Mouse (Mus musculus) heart, postnatal 36 days (tissue): ENCODE measurements around the gene Galntl6. TPM values are rescaled to one million over a fixed set of nuclear protein-coding genes. Genes with fewer than 3 reads are reported as not detected.
A peak's percentile ranks its signal among the peaks of the same experiment; 100 is the strongest.

Experiments
- DNase-seq, 2 experiments: peaks; one replicate each; pipeline ENCODE4 v3.0.0; 2021 to 2022
- intact Hi-C: fragments of 180-260 bp; cut with DNase I; formaldehyde crosslinking; loops from one replicate; pipeline ENCODE4 v1.15.1; 2025
- total RNA-seq, 2 experiments: library from RNA; stranded (reverse); gene quantifications; 2 replicates each; pipeline ENCODE4 v1.2.3; 2021

Gene Galntl6
- total RNA-seq, 2 experiments from 2014 or later, result not detected

DNA sequence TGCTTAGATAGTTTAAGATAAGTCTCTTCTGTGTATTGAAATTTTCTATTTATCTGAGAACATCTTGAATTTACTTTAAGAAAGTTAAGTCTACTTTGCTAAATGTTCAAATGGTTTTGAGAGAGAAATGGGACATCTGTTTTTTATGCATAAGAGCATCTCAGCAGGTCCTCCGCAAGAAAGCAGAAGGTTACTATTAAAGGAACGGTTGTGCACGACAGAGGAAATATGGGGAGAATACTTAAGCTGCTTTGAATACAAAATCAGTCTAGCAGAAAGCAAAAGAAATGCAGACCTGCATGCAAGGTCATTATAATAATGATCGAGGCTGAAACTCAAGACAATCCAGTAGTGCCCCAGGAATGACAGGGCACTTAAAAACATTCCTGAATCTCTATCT is 621.0 kb downstream of the Galntl6 start:
- DNase-seq, result no peak
- intact Hi-C loops, result no loop called here

DNA sequence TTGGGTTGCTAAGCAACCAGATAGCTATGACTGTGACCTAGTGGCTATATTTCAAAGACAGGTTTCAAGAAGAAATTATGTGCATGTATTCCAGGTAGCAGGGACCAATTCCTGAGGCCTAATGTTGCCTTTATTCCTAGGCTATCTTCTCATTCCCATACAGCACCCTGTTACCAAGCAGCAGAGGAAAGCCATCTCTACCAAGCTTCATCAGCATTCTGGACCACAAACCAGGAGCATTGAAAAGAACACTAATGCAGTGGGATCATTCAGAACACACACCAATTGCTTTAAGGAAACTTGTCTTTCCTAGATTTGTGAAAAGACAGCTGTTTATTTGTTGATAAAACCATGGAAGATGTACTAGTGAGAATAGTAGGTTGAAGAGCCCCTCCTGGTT is 622.4 kb downstream of the Galntl6 start:
- no peak for DNase-seq
- intact Hi-C loops, result no loop called here

DNA sequence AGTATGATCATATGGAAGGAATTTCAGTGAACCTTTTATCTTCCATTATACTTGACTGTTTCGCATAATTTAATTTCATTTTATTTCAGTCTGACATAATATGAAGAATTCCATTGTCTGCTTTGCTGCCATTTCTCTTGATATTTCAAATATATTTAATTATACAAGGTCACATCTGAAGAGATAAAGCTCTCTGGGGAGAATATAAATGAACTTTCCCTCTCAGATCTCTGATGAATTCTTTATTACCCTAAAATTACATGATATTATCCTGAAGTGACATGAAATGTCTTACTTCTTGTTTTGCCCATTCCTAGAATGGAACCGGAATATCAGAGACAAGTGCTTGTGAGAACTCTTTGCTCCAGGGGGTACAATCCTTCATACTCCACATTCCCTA is 647.0 kb downstream of the Galntl6 start:
- intact Hi-C loops, result no loop called here
- no peak for DNase-seq

DNA sequence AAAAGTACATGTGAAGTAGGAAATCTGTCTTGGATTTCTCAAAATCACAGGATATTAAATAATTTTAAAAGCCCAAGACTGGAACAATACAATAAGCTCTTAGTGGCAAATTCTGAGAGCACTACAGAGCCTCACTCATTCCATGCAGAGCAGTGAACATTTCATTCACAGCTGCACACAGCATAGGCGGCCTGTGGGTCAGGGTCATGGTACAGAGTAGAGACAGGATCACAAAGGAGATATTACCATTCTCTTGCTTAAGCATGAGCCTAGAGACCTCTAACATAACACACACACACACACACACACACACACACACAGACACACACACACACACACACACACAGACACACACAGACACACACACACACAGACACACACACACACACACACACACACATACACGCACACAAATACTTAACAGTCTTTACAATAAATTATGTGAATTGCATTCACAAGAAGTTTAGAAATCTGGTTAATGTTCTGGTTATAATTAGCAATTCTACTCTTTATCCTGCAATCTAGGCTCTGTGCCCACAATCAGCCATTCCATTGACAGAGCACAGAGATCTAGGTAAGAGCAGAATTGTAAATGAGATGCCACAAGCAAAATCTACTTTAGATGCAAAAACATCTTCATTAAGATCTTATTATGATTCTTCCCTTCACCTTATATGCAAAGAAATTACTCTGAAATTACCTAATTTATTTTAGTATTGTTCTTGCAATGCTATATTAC is 653.7 kb downstream of the Galntl6 start:
- no peak for DNase-seq
- intact Hi-C loops, result no loop called here

DNA sequence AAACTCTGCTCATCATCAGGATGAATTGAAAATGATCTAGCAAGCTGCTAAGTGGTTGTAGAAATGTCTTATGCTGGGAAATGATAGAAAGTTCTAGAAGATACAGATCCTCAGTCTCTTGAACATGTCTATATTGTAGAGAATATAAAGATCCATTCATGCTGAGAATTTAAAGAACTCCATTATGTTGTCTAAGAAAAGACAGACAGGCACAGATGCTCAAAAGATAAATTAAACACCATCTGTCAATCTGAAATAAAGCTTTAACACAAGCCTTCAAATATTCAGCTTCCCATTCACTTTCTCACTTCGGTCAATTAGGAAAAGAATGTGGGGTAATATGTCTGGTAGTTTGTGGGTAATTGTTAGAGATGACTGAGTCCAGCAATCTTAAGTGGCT is 658.8 kb downstream of the Galntl6 start:
- intact Hi-C loops, result no loop called here
- DNase-seq, result no peak

DNA sequence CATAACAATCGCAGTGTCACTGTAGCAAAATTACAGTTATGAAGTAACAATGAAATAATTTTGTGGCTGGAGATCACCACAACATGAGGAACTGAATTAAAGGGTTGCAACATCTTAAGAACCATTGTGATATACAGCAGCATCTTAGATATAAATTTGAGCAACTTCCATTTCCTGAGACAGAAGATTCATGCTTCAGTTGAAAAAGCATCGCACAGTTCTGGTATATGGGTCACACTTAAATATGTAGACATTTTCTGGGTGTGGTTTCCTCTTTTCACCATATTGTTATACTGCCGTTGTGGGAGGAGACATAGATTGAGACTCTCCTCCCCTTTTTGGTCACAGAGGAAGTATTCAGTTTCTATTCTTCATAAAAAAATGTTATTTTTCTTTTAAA is 667.6 kb downstream of the Galntl6 start:
- intact Hi-C loops, result no loop called here
- no peak for DNase-seq

DNA sequence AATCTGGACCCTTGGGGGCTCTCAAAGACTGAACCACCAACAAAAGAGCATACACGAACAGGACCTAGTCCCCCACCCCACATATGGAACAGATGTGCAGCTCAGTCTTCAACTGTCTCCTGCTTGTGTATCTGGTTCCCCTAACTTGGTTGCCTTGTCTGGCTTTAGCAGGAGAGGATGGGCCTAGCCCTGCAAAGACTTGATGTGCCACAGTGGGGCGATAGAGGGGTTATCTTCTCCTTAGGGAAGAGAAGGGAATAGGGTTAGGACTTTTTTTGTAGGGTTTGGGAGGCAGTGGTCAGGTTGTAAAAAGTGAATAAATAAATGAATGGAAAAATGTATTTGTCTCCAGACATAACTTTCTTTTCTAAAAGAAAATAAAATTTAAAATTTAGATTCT is 678.2 kb downstream of the Galntl6 start:
- intact Hi-C loops, result no loop called here
- no peak for DNase-seq

DNA sequence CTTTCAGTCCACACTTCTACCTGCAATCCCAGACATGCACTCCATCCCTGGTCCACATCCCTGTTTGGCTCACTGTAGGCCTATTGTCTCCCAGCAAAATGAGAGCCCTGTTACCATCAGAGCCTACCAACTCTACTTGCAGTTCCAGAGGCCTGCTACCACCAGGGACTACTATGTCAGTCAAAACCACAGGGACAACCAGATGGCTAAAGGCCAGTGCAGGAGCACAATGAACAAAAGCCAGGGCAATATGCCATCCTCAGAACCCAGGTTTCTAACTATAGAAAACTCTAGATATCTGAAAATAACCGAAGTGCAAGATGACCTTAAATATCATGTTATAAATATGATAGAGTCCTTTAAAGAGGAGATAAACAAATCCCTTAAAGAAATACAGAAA is 683.7 kb downstream of the Galntl6 start:
- intact Hi-C loops, result no loop called here
- DNase-seq, result peak in 1 of 2 experiments; percentile 6

DNA sequence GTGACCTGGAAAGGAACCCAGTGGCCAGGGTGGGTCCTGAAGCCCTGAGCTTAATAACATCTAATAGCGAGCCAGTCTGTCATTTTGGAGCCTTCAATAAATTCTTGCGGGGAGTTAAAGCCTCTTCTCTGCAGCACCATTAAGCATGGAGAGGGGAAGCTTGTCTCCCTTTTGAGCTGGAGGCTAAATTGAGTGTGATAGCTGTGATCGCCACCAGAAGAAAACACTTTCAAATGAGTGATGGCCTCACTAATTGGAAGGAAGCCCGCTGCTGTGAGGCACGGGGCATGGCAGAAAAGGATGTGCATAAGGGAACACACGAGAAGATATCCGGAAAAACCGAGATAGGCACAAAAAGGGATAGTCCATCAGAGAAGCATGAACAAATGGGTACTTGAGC is 694.6 kb downstream of the Galntl6 start:
- no peak for DNase-seq
- intact Hi-C loops, result no loop called here

DNA sequence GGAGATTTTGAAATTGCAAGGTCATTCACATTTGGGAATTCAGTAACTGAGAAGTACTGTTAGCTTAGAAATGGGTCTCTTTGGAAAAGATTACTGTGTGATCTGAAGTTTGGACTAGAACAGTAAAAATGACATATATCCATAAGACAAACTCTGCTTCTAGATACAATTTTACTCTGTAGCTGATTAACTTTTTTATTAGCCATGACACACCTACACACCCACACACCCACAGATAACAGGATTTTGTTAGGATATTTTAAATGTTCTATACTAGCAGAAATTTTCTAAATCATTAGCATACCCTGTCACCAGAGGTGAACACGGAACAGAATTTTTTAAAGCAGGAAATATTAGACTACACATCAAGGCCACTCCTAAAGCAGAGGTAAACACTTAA is 722.7 kb downstream of the Galntl6 start:
- intact Hi-C loops, result no loop called here
- no peak for DNase-seq

DNA sequence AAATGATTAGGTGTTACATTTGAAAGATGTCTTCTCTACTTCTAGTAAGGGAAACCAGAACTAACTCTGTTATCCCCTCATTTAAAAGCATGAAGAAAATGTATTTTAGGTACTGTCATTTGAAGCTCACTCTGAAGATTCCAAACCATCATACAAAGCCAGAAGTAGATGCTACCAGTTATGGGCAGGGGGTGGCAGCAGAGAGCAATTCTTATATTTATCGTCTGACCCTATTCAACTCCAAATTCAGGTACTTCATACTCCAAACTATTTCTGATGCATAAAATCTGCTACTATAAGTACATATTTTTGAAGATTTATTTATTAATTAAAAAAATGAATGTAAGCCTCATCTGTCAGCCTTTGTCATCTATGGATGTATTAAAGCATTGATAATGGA is 765.5 kb downstream of the Galntl6 start:
- peak in 1 of 2 experiments; percentile 8 for DNase-seq
- intact Hi-C loops, result loop anchor here (10.0 kb wide), 1 partner anchor 298 kb away; no protein-coding TSS in a partner anchor

DNA sequence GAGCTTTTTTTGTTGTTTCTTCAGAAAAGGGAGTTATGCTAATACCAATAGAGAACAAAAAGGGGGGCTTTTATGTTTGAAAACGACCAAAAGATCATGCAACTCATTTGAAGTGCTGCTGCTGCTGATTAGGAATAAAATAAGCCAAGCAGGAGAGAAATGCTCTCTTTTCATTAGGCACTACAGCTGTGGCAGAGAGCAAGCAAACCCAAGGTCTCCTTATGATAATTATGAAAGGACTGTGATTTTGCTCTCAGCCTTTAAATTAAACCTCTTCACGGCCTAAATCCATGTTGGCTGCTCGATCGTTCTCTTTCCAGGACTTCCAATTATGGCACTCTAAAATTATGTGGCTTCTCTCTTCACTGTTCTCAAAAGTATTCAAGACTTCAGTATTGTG is 825.7 kb downstream of the Galntl6 start:
- intact Hi-C loops, result no loop called here
- DNase-seq, result no peak

DNA sequence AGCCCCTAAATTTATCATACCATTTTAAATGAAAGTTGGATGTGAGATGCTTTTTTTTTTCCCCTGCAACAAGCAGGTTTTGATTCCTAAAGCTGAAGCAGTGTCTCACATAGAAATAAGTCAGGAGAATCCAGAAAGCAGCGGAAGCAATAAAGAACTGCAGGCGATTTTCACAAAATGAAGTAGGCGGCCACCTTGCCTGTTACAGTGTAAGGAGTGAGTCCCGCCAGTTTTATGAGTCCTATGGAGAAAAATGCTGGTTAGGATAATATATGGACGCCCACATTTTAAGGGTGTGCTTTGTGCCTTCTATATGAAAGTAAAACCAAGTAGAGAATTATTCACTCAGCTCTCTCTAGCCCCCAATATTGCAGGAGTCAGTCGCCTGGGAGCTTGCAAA is 827.5 kb downstream of the Galntl6 start:
- intact Hi-C loops, result no loop called here
- DNase-seq, result no peak

DNA sequence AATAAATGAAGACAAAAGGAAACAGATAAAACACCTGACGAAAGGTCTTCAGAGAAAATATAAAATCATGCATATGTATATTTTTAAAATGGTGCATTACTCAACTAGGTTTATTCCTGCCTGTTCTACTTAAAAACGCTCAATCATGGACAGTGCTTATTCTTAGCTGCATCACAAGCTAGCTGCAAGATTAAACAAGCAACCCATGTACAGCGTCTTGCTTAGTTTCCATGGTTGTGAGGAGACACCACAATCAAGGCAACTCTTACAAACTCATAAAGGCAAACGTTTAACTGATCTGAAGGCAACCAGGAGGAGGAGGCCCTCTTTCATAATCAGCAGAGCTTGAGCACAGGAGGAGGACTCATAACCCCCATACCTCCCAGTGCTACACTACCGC is 830.7 kb downstream of the Galntl6 start:
- intact Hi-C loops, result no loop called here
- DNase-seq, result no peak

DNA sequence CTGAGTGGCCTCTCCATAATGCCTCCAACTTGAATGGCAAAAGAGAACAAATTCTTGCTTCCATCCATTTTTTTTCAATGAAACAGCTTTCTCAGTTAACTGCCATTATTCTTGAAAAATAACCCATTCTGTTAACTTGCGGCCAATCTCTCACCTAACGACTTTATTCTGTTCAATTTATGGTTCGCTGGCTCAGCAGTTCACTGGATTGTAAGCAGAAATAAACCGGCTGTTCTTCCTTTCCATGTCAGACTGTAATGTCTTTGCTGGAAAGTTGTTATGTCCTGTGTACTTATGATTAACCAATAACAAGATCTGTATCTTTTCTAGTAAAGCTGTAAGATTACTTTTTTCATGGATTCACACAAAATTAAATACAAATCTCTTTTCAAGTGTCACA is 837.8 kb downstream of the Galntl6 start:
- intact Hi-C loops, result no loop called here

DNA sequence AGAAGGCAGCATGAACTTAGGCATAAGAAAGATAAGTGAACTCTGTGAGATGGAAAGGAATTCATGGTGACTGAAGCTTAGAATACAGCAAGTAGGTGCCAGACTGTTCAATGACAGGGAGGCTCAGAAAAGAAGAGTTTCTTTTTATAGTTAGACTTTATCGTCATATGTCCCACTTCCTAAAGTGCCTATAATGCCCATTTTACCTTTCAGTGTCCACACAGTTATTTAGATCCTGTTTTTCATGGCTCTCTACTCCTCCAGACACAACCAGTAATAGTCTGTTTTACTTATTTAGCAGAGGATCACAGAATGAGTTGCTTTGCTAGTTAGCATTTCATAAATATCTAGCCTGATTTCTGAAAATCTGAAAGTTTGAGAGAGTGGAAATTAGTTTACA is 838.7 kb downstream of the Galntl6 start:
- intact Hi-C loops, result no loop called here
- DNase-seq, result no peak

More for the DNA sequence above, 837.8 kb downstream of the Galntl6 start:
- no peak for DNase-seq

DNA sequence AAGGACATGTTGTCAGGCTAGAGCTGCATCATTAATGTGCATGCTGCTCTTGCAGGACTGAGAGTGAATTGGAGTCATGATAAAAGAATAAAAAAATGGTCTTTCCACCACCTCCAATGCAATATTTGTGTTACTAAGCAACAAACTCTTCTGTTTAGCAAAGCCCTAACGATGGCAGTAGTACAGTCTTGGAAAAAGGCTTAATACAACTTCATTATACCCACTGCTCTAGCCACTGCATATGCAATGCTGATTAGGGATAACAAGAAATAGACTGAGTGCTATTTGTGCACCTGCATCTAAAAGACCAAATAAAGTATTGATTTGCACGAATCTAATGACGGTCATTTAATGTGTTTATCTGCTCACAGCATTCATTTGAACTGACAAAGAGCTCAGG is 880.2 kb downstream of the Galntl6 start:
- intact Hi-C loops, result no loop called here
- no peak for DNase-seq

DNA sequence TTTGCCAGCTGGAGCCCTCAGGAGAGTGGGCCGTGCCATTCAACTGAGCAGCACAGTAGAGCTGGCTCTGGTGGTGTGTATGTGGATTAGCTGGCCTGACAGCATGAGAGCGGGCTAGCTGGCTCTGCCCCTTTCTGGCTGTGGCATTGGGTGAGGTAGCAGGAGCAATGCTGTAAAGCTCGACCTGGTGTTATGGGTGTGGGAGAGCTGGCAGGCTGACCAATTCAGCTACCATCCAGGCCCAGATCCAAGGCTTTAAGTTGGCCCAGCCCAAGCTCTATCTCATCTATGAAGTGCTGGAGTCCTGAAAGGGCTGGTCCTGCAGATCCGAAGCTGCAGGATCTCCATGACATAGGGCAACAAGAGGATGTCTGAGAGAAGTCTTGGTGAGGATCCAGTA is 886.9 kb downstream of the Galntl6 start:
- intact Hi-C loops, result no loop called here
- DNase-seq, result no peak

DNA sequence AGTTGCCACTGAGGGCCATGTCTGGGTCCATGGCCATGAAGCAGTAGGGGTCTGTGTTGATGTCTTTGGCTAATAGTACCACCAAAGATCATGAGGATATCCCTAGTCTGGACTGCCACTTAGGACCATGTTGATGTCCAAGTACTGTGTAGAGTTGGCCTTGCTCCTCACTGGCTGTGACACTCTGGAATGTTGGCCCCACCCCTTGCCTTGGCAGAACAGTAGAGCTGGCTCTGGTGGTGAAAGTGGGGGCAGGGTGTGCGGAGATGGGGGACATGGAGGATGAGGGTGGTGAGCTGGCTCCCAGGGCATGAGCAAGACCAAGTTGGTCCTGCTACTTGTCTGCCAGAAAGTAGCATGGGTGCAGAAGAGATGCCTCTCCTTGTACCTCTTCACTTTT is 887.3 kb downstream of the Galntl6 start:
- intact Hi-C loops, result no loop called here
- DNase-seq, result no peak

DNA sequence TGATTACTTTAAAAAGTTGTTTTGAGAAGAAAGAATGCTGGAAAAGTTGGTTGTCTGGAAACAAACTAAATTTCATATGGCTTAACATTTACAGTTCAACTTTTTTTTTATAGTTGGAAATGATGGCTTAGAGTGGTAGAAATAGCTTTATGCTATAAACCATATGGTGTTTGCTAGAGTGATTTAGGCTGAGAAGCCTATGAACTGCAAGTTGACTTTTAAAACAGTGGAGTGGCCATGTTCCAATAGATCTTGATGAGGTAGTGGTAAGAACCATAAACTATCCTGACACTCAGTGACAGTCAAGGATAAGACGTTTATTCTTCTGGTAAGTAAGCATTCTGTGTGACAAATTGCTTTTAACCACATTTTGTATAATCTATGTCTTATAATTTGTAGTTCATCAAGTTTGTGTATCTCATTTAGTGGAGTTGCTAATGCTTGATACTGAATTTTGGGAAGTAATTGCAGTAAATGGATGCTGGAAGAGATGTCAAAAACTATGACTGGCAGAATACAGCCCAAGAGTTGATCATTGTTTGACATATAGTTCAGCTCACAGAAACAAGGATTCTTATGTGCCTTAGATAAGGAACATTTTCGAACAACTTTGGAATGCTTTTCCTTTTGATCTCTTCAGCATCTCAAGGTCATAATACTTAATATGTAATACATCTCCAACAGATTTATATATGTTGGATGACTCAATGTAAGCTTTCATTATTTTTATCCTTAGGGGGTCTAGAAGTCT is 888.8 kb downstream of the Galntl6 start:
- no peak for DNase-seq
- intact Hi-C loops, result no loop called here

DNA sequence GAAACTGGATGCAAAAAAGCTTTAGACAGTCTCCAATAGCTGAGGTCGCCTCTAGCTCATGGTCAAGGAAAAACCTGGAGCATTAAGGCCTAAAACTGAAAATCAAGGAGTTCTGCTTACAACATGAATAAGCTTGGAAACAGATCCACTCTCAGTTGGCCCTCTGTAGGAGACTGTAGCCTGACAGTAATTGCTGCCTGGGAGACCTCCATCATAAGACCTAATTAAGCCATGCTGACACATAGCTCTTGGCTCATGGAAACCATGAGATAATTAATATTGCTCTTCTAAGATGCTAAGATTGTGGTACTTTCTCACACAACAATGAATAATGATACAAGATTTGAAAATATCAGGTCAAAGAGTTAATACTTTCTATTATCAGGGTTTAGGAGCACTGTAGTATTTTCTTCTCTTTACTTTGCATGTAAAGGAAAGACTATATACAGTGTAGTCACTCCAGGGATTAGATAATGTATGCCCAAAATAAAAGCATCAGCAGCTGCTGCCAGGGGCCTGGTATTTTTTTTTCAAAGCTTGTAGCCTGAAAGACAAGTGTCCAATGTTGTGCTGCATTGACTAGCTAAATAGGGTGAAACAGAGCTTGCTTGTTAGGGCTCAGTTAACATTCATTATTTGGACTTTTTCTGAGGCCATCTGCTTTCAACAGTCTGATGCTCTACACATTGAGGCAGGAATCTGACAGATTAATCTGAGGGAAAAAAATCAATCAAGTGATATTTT is 922.8 kb downstream of the Galntl6 start:
- no peak for DNase-seq

DNA sequence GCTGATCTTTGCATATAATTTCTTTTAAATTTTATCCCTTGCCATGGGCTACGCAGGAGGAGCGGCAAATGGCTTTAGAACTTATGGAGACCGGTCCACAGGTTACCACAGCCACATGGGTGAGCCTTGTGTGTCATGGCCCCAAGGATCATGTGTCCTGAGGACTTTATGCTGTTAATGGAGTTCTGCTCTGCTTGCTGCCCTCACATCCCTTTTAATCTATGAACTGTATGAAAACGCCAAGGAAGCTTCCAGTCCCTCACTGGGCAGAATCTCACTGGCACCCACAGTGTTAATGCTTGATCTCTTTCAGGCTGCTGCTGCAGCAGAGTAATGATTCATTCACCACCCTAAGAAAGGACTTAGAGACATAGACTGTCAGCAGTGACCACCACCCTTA is 935.1 kb downstream of the Galntl6 start:
- DNase-seq, result no peak
- intact Hi-C loops, result no loop called here

More for the DNA sequence above, 922.8 kb downstream of the Galntl6 start:
- intact Hi-C loops, result no loop called here
